Mouse (Mus musculus) midbrain, embryonic 12.5 days (tissue): ENCODE data around the gene Rasa2. TPM values are rescaled to one million over a fixed set of nuclear protein-coding genes. Genes with fewer than 3 reads are reported as not detected.

ENCODE experiments used
- ATAC-seq: fragments of 200-750 bp; cut with Nextera tagmentation; 2 replicates; pipeline ENCODE4 v1.8.0; 2017; ENCODE audit warnings: low read depth, moderate TSS enrichment, moderate library complexity; ENCODE audit not compliant: low FRiP score
- H3K27ac ChIP-seq: fragments of 300-500 bp; sonication (generic); replicated peaks from 2 replicates; pipeline ENCODE4 v1.5.1; 2016; ENCODE audit warnings: mild to moderate bottlenecking
- H3K27me3 ChIP-seq: fragments of 300-500 bp; sonication (generic); 2 replicates; pipeline ENCODE4 v1.6.1; 2016; ENCODE audit warnings: mild to moderate bottlenecking
- H3K36me3 ChIP-seq: fragments of 300-500 bp; sonication (generic); 2 replicates; pipeline ENCODE4 v1.6.1; 2016
- H3K4me1 ChIP-seq: fragments of 300-500 bp; sonication (generic); 2 replicates; pipeline ENCODE4 v1.6.1; 2016
- H3K4me2 ChIP-seq: fragments of 300-500 bp; sonication (generic); replicated peaks from 2 replicates; pipeline ENCODE4 v1.6.1; 2016; ENCODE audit warnings: mild to moderate bottlenecking, moderate library complexity
- H3K4me3 ChIP-seq: fragments of 300-500 bp; sonication (generic); 2 replicates; pipeline ENCODE4 v1.5.1; 2016; ENCODE audit warnings: mild to moderate bottlenecking
- H3K9ac ChIP-seq: fragments of 300-500 bp; sonication (generic); replicated peaks from 2 replicates; pipeline ENCODE4 v1.6.1; 2016; ENCODE audit warnings: mild to moderate bottlenecking, moderate library complexity
- H3K9me3 ChIP-seq: fragments of 300-500 bp; sonication (generic); 2 replicates; pipeline ENCODE4 v1.6.1; 2016; ENCODE audit warnings: mild to moderate bottlenecking
- whole genome bisulfite sequencing: fragments of 180-500 bp; shearing (Covaris S2); methylation state at CpG from one replicate; pipeline ENCODE4 v1.1.7; 2016; 5-methylcytosine and 5-hydroxymethylcytosine counted together
- polyA plus RNA-seq: library from polyadenylated mRNA; unstranded; fragments of >200 nt; fragmentation: Nextera tagmentation; extraction: Ambion mirVana; gene quantifications from 2 replicates; pipeline ENCODE4 v1.2.1, GENCODE M21; 2016

Gene Rasa2
- polyA plus RNA-seq, 1 experiment from 2014 or later = 16.4 TPM

DNA sequence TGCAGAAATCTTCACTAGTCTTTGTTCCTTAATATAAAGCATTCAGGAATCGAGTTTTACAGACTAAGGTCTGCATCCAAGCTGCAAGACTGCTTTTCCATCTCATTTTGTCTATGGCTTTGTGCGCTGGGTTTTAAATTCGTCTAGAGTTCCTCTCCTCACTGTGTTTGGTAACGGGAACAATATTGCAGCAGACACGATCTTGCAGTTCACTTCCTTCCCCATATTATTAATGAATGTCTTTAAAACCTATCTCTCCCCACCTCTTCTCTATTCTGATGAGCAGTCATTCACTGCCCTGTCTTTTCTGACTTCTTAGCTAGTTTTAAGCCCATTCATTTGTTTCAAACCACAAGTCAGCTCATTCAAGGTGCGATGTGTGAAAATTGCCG is 5.7 kb upstream of the Rasa2 start:
- no peaks in the 10 kb centered on the region for H3K9me3 ChIP-seq
- no peak overlapping the region for H3K4me3 ChIP-seq
- no peak overlapping the region for H3K4me2 ChIP-seq
- H3K27me3 ChIP-seq = peaks cover 25% of the 10 kb centered on the region
- no peak overlapping the region for H3K27ac ChIP-seq
- peaks cover under 1% of the 10 kb centered on the region; the same call in 1 of the 2 replicates for H3K4me1 ChIP-seq
- no peak overlapping the region for H3K9ac ChIP-seq
- no peak for ATAC-seq
- WGBS = 72% methylated on average over 7 of the region's 7 CpGs
- H3K36me3 ChIP-seq = no peaks in the 10 kb centered on the region

GRCm38 (mm10) chr9:96636423-96637156 is 5.2 kb upstream of the Rasa2 start:
- 53% methylated on average over 9 of the region's 9 CpGs for WGBS

GRCm38 (mm10) chr9:96635899-96636298 is 4.5 kb upstream of the Rasa2 start:
- H3K4me2 ChIP-seq = no peak overlapping the region
- H3K36me3 ChIP-seq = no peaks in the 10 kb centered on the region
- H3K9ac ChIP-seq = no peak overlapping the region
- peaks cover 31% of the 10 kb centered on the region for H3K27me3 ChIP-seq
- H3K4me3 ChIP-seq = no peak overlapping the region
- no peak for ATAC-seq
- peaks cover 5% of the 10 kb centered on the region; the same call in 1 of the 2 replicates for H3K4me1 ChIP-seq
- H3K27ac ChIP-seq = no peak overlapping the region
- 87% methylated on average over 3 of the region's 3 CpGs for WGBS
- H3K9me3 ChIP-seq = no peaks in the 10 kb centered on the region

More at GRCm38 (mm10) chr9:96636423-96637156, 5.2 kb upstream of the Rasa2 start:
- Histone ChIP-seq H3K27ac (no peak overlapping the region), H3K4me3 (no peak overlapping the region), H3K4me1 (peaks cover 5% of the 10 kb centered on the region; the same call in 1 of the 2 replicates), H3K9ac (no peak overlapping the region), H3K27me3 (peaks cover 31% of the 10 kb centered on the region), H3K4me2 (no peak overlapping the region), H3K36me3 (no peaks in the 10 kb centered on the region), H3K9me3 (no peaks in the 10 kb centered on the region)
- ATAC-seq = no peak

DNA sequence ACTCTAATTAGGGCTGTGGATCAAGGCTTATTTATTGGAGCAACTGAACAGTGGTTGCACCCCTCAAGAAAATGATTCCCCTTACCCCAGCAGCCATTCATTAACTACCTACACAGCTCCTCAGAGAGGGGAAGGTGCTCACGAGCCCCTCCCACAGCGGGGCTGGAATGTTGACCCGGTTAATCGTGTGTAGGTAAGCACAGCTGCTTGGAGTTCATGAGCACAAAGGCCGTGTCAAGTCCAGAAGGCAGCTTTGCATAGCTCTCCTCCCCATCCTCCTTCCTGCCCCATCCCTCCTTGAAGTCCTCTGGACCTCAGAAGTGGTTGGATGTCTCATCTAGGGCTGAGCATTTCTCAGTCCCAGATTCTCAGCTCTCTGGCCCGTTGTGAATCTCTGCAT is 3.8 kb upstream of the Rasa2 start:
- no peak overlapping the region for H3K4me2 ChIP-seq
- no peak overlapping the region for H3K9ac ChIP-seq
- no peaks in the 10 kb centered on the region for H3K36me3 ChIP-seq
- 81% methylated on average over 6 of the region's 6 CpGs for WGBS
- no peaks in the 10 kb centered on the region for H3K9me3 ChIP-seq
- no peak for ATAC-seq
- H3K4me1 ChIP-seq = peaks cover 5% of the 10 kb centered on the region; the same call in 1 of the 2 replicates
- peaks cover 28% of the 10 kb centered on the region for H3K27me3 ChIP-seq
- no peak overlapping the region for H3K27ac ChIP-seq
- no peak overlapping the region for H3K4me3 ChIP-seq

GRCm38 (mm10) chr9:96633771-96634170 is 2.4 kb upstream of the Rasa2 start:
- Histone ChIP-seq H3K27me3 (peaks cover 28% of the 10 kb centered on the region), H3K4me3 (no peak overlapping the region), H3K36me3 (no peaks in the 10 kb centered on the region), H3K9ac (no peak overlapping the region), H3K4me2 (no peak overlapping the region), H3K9me3 (no peaks in the 10 kb centered on the region), H3K4me1 (peaks cover 5% of the 10 kb centered on the region; the same call in 1 of the 2 replicates), H3K27ac (no peak overlapping the region)
- ATAC-seq = no peak
- WGBS = 91% methylated on average over 2 of the region's 2 CpGs

- no peak overlapping the region for H3K27ac ChIP-seq
- H3K9ac ChIP-seq = no peak overlapping the region
- H3K36me3 ChIP-seq = no peaks in the 10 kb centered on the region
- no peak overlapping the region for H3K4me2 ChIP-seq
- peaks cover 30% of the 10 kb centered on the region for H3K27me3 ChIP-seq
- H3K9me3 ChIP-seq = no peaks in the 10 kb centered on the region
- H3K4me3 ChIP-seq = no peak overlapping the region
- H3K4me1 ChIP-seq = peaks cover 5% of the 10 kb centered on the region; the same call in 1 of the 2 replicates
- 35% methylated on average over 7 of the region's 7 CpGs for whole genome bisulfite sequencing
- ATAC-seq = no peak
Observed at GRCm38 (mm10) chr9:96632756-96633155, 1.3 kb upstream of the Rasa2 start.

GRCm38 (mm10) chr9:96632073-96632690 is 765 bp upstream of the Rasa2 start:
- WGBS = 58% methylated on average over 6 of the region's 6 CpGs
- Histone ChIP-seq H3K36me3 (no peaks in the 10 kb centered on the region), H3K27ac (no peak overlapping the region), H3K4me1 (peaks cover 5% of the 10 kb centered on the region; the same call in 1 of the 2 replicates), H3K9me3 (no peaks in the 10 kb centered on the region), H3K4me2 (peak overlapping the region; percentile 84), H3K4me3 (no peak overlapping the region), H3K27me3 (peaks cover 30% of the 10 kb centered on the region), H3K9ac (peak overlapping the region; percentile 89; the same call in 1 of the 2 replicates)
- no peak for ATAC-seq

- peak; percentile 86 for ATAC-seq
- Histone ChIP-seq H3K4me3 (peak overlapping the region; percentile 86), H3K27me3 (peaks cover 30% of the 10 kb centered on the region), H3K9me3 (no peaks in the 10 kb centered on the region), H3K27ac (peak overlapping the region; percentile 97), H3K9ac (peak overlapping the region; percentile 89), H3K4me1 (peaks cover 5% of the 10 kb centered on the region; the same call in 1 of the 2 replicates), H3K36me3 (no peaks in the 10 kb centered on the region), H3K4me2 (peak overlapping the region; percentile 84)
- under 1% methylated on average over 83 of the region's 105 CpGs for WGBS
Observed at GRCm38 (mm10) chr9:96630571-96631388, 637 bp downstream of the Rasa2 start.

DNA sequence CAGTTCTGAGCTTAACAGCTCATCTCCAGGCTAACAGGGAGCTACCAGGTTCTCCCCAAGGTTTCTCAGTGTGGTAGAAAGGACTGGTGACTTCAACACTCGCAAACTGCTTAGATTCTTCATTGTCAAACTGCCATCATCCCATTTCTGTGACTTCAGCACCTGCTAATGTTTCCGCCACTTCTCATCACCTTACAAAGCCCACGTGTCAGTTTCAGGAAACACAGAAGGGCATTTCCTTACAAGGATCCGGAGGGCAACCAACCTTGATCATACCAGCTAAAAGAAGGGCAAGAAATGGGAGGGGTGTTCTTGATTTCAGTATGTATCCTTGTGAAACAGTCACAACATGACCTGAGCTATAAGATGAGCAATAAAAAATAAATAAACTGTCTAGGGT is 2.3 kb downstream of the Rasa2 start:
- no peak overlapping the region for H3K4me2 ChIP-seq
- no peak overlapping the region for H3K9ac ChIP-seq
- H3K36me3 ChIP-seq = no peaks in the 10 kb centered on the region
- no peak for ATAC-seq
- no peak overlapping the region for H3K27ac ChIP-seq
- no peaks in the 10 kb centered on the region for H3K9me3 ChIP-seq
- 77% methylated on average over 4 of the region's 4 CpGs for WGBS
- no peak overlapping the region for H3K4me3 ChIP-seq
- H3K4me1 ChIP-seq = peaks cover 5% of the 10 kb centered on the region; the same call in 1 of the 2 replicates
- peaks cover 25% of the 10 kb centered on the region for H3K27me3 ChIP-seq

DNA sequence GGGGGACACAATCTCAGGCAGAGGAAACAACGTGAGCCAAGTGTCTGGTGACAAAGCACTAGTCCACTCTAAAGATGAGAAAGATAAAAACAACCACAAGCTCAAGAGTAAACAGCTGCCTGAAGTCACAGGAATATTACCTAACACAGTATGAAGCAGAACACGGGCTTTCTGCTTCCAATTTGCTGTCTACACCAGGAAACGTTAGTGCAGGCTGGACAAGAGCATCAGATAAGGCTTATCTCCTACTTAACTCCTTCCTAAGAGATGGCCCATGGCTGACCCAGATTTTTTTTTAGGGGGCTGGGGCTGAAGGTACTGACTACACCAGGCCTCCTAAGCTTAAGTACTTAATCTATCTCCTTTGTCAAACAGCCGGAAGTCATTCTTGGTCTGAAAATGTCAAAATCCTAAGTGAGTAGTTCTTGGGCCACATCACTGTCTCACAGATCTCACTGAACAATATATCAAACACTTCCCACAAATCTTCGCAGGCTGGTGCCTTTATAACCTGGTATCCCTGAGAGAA is 3.8 kb downstream of the Rasa2 start:
- no peak for ATAC-seq
- H3K9me3 ChIP-seq = no peaks in the 10 kb centered on the region
- whole genome bisulfite sequencing = 39% methylated on average over 5 of the region's 5 CpGs
- H3K4me3 ChIP-seq = no peak overlapping the region
- no peaks in the 10 kb centered on the region for H3K36me3 ChIP-seq
- no peak overlapping the region for H3K4me2 ChIP-seq
- H3K27ac ChIP-seq = no peak overlapping the region
- peaks cover 5% of the 10 kb centered on the region; the same call in 1 of the 2 replicates for H3K4me1 ChIP-seq
- no peak overlapping the region for H3K9ac ChIP-seq
- H3K27me3 ChIP-seq = peaks cover 14% of the 10 kb centered on the region

GRCm38 (mm10) chr9:96627042-96627441 is 4.4 kb downstream of the Rasa2 start:
- no peak for ATAC-seq
- Histone ChIP-seq H3K4me2 (no peak overlapping the region), H3K9ac (no peak overlapping the region), H3K9me3 (no peaks in the 10 kb centered on the region), H3K36me3 (no peaks in the 10 kb centered on the region), H3K27ac (no peak overlapping the region), H3K27me3 (peaks cover 8% of the 10 kb centered on the region), H3K4me3 (no peak overlapping the region), H3K4me1 (peaks cover 4% of the 10 kb centered on the region; the same call in 1 of the 2 replicates)
- WGBS = 66% methylated on average over 1 of the region's 1 CpGs
